Mouse (Mus musculus) neural tube, embryonic 12.5 days (tissue): ENCODE data around the gene Usb1. TPM values are rescaled to one million over a fixed set of nuclear protein-coding genes. Genes with fewer than 3 reads are reported as not detected.

ENCODE experiments used
- ATAC-seq: fragments of 200-750 bp; cut with Nextera tagmentation; 2 replicates; pipeline ENCODE4 v1.8.0; 2017; ENCODE audit warnings: low read depth, mild to moderate bottlenecking, moderate TSS enrichment, moderate library complexity; ENCODE audit not compliant: low FRiP score
- H3K27ac ChIP-seq: fragments of 300-500 bp; sonication (generic); 2 replicates; pipeline ENCODE4 v1.5.1; 2016
- H3K27me3 ChIP-seq: fragments of 300-500 bp; sonication (generic); replicated peaks from 2 replicates; pipeline ENCODE4 v1.6.1; 2016; ENCODE audit warnings: mild to moderate bottlenecking
- H3K36me3 ChIP-seq: fragments of 300-500 bp; sonication (generic); 2 replicates; pipeline ENCODE4 v1.6.1; 2016; ENCODE audit warnings: mild to moderate bottlenecking
- H3K4me1 ChIP-seq: fragments of 300-500 bp; sonication (generic); 2 replicates; pipeline ENCODE4 v1.6.1; 2016
- H3K4me2 ChIP-seq: fragments of 300-500 bp; sonication (generic); replicated peaks from 2 replicates; pipeline ENCODE4 v1.6.1; 2016; ENCODE audit warnings: mild to moderate bottlenecking
- H3K4me3 ChIP-seq: fragments of 300-500 bp; sonication (generic); 2 replicates; pipeline ENCODE4 v1.5.1; 2016
- H3K9ac ChIP-seq: fragments of 300-500 bp; sonication (generic); 2 replicates; pipeline ENCODE4 v1.6.1; 2016; ENCODE audit warnings: mild to moderate bottlenecking
- H3K9me3 ChIP-seq: fragments of 300-500 bp; sonication (generic); 2 replicates; pipeline ENCODE4 v1.6.1; 2016; ENCODE audit warnings: mild to moderate bottlenecking
- WGBS: fragments of 180-500 bp; shearing (Covaris S2); methylation state at CpG from one replicate; pipeline ENCODE4 v1.1.7; 2016; 5-methylcytosine and 5-hydroxymethylcytosine counted together
- polyA plus RNA-seq: library from polyadenylated mRNA; unstranded; fragments of >200 nt; fragmentation: Nextera tagmentation; extraction: Ambion mirVana; gene quantifications from 2 replicates; pipeline ENCODE4 v1.2.1, GENCODE M21; 2016

Usb1 gene
- polyA plus RNA-seq, 1 experiment from 2014 or later = 39.2 TPM

GRCm38 (mm10) chr8:95320224-95321139 is 11.6 kb upstream of the Usb1 start:
- H3K4me3 ChIP-seq = peak overlapping the region; percentile 36
- peak overlapping the region; percentile 72 for H3K4me2 ChIP-seq
- whole genome bisulfite sequencing = 2% methylated on average over 41 of the region's 41 CpGs
- peak; percentile 66 for ATAC-seq
- H3K9me3 ChIP-seq = no peaks in the 10 kb centered on the region
- H3K27me3 ChIP-seq = peaks cover 8% of the 10 kb centered on the region; the same call in 1 of the 2 replicates
- no peak overlapping the region for H3K27ac ChIP-seq
- H3K36me3 ChIP-seq = peaks cover 13% of the 10 kb centered on the region
- H3K4me1 ChIP-seq = peaks cover 10% of the 10 kb centered on the region; the same call in 1 of the 2 replicates
- peak overlapping the region; percentile 51 for H3K9ac ChIP-seq

GRCm38 (mm10) chr8:95323201-95323600 is 8.9 kb upstream of the Usb1 start:
- H3K9me3 ChIP-seq = no peaks in the 10 kb centered on the region
- WGBS = 84% methylated on average over 3 of the region's 3 CpGs

GRCm38 (mm10) chr8:95324646-95325045 is 7.4 kb upstream of the Usb1 start:
- Histone ChIP-seq H3K9ac (no peak overlapping the region), H3K4me3 (no peak overlapping the region), H3K4me2 (no peak overlapping the region), H3K9me3 (no peaks in the 10 kb centered on the region), H3K27ac (no peak overlapping the region), H3K4me1 (peaks cover 37% of the 10 kb centered on the region), H3K27me3 (peaks cover 5% of the 10 kb centered on the region; the same call in 1 of the 2 replicates), H3K36me3 (peaks cover 54% of the 10 kb centered on the region)
- ATAC-seq = no peak
- WGBS = 59% methylated on average over 5 of the region's 5 CpGs

More at GRCm38 (mm10) chr8:95323201-95323600, 8.9 kb upstream of the Usb1 start:
- no peak for ATAC-seq
- H3K9ac ChIP-seq = no peak overlapping the region
- H3K4me3 ChIP-seq = no peak overlapping the region
- no peak overlapping the region for H3K4me2 ChIP-seq
- peaks cover 40% of the 10 kb centered on the region for H3K36me3 ChIP-seq
- H3K4me1 ChIP-seq = peaks cover 26% of the 10 kb centered on the region; the same call in 1 of the 2 replicates
- no peak overlapping the region for H3K27ac ChIP-seq
- peaks cover 8% of the 10 kb centered on the region; the same call in 1 of the 2 replicates for H3K27me3 ChIP-seq

- Histone ChIP-seq H3K4me3 (no peak overlapping the region), H3K4me2 (no peak overlapping the region), H3K27me3 (no peaks in the 10 kb centered on the region), H3K9ac (no peak overlapping the region), H3K27ac (no peak overlapping the region), H3K4me1 (peaks cover 40% of the 10 kb centered on the region), H3K9me3 (no peaks in the 10 kb centered on the region), H3K36me3 (peaks cover 54% of the 10 kb centered on the region)
- no peak for ATAC-seq
- WGBS = 83% methylated on average over 5 of the region's 5 CpGs
Measured at GRCm38 (mm10) chr8:95326822-95327221, 5.3 kb upstream of the Usb1 start.

GRCm38 (mm10) chr8:95327866-95328465 is 4.1 kb upstream of the Usb1 start:
- H3K9me3 ChIP-seq = no peaks in the 10 kb centered on the region
- no peak overlapping the region for H3K9ac ChIP-seq
- peaks cover 54% of the 10 kb centered on the region for H3K36me3 ChIP-seq
- no peak for ATAC-seq
- H3K4me3 ChIP-seq = no peak overlapping the region
- no peak overlapping the region for H3K4me2 ChIP-seq
- H3K4me1 ChIP-seq = peaks cover 40% of the 10 kb centered on the region
- no peak overlapping the region for H3K27ac ChIP-seq
- H3K27me3 ChIP-seq = no peaks in the 10 kb centered on the region
- WGBS = 87% methylated on average over 46 of the region's 46 CpGs

GRCm38 (mm10) chr8:95330367-95330766 is 1.7 kb upstream of the Usb1 start:
- peaks cover 42% of the 10 kb centered on the region for H3K36me3 ChIP-seq
- H3K27me3 ChIP-seq = no peaks in the 10 kb centered on the region
- peak overlapping the region; percentile 89 for H3K4me2 ChIP-seq
- H3K27ac ChIP-seq = no peak overlapping the region
- WGBS = 87% methylated on average over 1 of the region's 1 CpGs
- H3K9me3 ChIP-seq = no peaks in the 10 kb centered on the region
- H3K9ac ChIP-seq = peak overlapping the region; percentile 93
- peaks cover 40% of the 10 kb centered on the region for H3K4me1 ChIP-seq
- H3K4me3 ChIP-seq = peak overlapping the region; percentile 85
- ATAC-seq = no peak

GRCm38 (mm10) chr8:95331156-95331719 is 846 bp upstream of the Usb1 start:
- Histone ChIP-seq H3K9ac (peak overlapping the region; percentile 93), H3K4me1 (peaks cover 39% of the 10 kb centered on the region), H3K4me2 (peak overlapping the region; percentile 89), H3K36me3 (peaks cover 34% of the 10 kb centered on the region), H3K4me3 (peak overlapping the region; percentile 85), H3K27ac (peak overlapping the region; percentile 97), H3K9me3 (no peaks in the 10 kb centered on the region), H3K27me3 (no peaks in the 10 kb centered on the region)
- under 1% methylated on average over 38 of the region's 38 CpGs for WGBS
- ATAC-seq = peak; percentile 57

GRCm38 (mm10) chr8:95332437-95333199 is 534 bp downstream of the Usb1 start:
- H3K9me3 ChIP-seq = no peaks in the 10 kb centered on the region
- H3K4me2 ChIP-seq = peak overlapping the region; percentile 89
- 27% methylated on average over 21 of the region's 21 CpGs for WGBS
- H3K27me3 ChIP-seq = no peaks in the 10 kb centered on the region
- H3K36me3 ChIP-seq = peaks cover 20% of the 10 kb centered on the region
- H3K4me1 ChIP-seq = peaks cover 29% of the 10 kb centered on the region
- ATAC-seq = peak; percentile 22; the same call in 1 of the 2 replicates
- H3K4me3 ChIP-seq = peak overlapping the region; percentile 85
- peak overlapping the region; percentile 93 for H3K9ac ChIP-seq
- H3K27ac ChIP-seq = peak overlapping the region; percentile 97

GRCm38 (mm10) chr8:95335706-95336105 is 3.6 kb downstream of the Usb1 start:
- 91% methylated on average over 1 of the region's 1 CpGs for WGBS

GRCm38 (mm10) chr8:95336363-95336762 is 4.3 kb downstream of the Usb1 start:
- ATAC-seq = no peak
- Histone ChIP-seq H3K27ac (no peak overlapping the region), H3K4me1 (no peaks in the 10 kb centered on the region), H3K27me3 (no peaks in the 10 kb centered on the region), H3K36me3 (peaks cover 24% of the 10 kb centered on the region; the same call in 1 of the 2 replicates), H3K9ac (no peak overlapping the region), H3K9me3 (no peaks in the 10 kb centered on the region), H3K4me2 (no peak overlapping the region), H3K4me3 (no peak overlapping the region)

More at GRCm38 (mm10) chr8:95335706-95336105, 3.6 kb downstream of the Usb1 start:
- H3K4me2 ChIP-seq = no peak overlapping the region
- no peaks in the 10 kb centered on the region for H3K9me3 ChIP-seq
- H3K36me3 ChIP-seq = peaks cover 20% of the 10 kb centered on the region; the same call in 1 of the 2 replicates
- no peak overlapping the region for H3K27ac ChIP-seq
- H3K4me3 ChIP-seq = no peak overlapping the region
- peaks cover 2% of the 10 kb centered on the region for H3K4me1 ChIP-seq
- no peak overlapping the region for H3K9ac ChIP-seq
- H3K27me3 ChIP-seq = no peaks in the 10 kb centered on the region
- ATAC-seq = no peak

- no peak overlapping the region for H3K4me2 ChIP-seq
- no peaks in the 10 kb centered on the region for H3K27me3 ChIP-seq
- 75% methylated on average over 5 of the region's 5 CpGs for WGBS
- no peaks in the 10 kb centered on the region for H3K9me3 ChIP-seq
- H3K36me3 ChIP-seq = peaks cover 55% of the 10 kb centered on the region
- H3K4me3 ChIP-seq = no peak overlapping the region
- no peak for ATAC-seq
- no peak overlapping the region for H3K9ac ChIP-seq
- no peak overlapping the region for H3K27ac ChIP-seq
- no peaks in the 10 kb centered on the region for H3K4me1 ChIP-seq
Measured at GRCm38 (mm10) chr8:95341721-95342120, 9.6 kb downstream of the Usb1 start.
